Mouse (Mus musculus) cortical plate, adult 2 months (tissue): ENCODE measurements around the gene F830045P16Rik.

ENCODE experiments used
- CTCF ChIP-seq: fragments of 200-500 bp; IDR thresholded peaks from 2 replicates; pipeline ENCODE4 v1.5.1; 2011; ENCODE audit warnings: mild to moderate bottlenecking, control low read depth, low read length; ENCODE audit not compliant: insufficient read depth; ENCODE audit errors: extremely low read depth
- POLR2A ChIP-seq: fragments of 200-500 bp; IDR thresholded peaks from 2 replicates; pipeline ENCODE4 v1.6.1; 2011; ENCODE audit warnings: mild to moderate bottlenecking, low read length, control low read depth; ENCODE audit not compliant: insufficient read depth; ENCODE audit errors: extremely low read depth

GRCm38 (mm10) chr2:129471905-129472304, 64.5 kb downstream of the F830045P16Rik start:
- no peak for TF ChIP-seq POLR2A
- peak; percentile 46 for TF ChIP-seq CTCF
